Mouse (Mus musculus) CD8-positive naive resting alpha-beta T cell, adult 57 days (primary cell): ENCODE measurements around the gene Gm49425. TPM values are rescaled to one million over a fixed set of nuclear protein-coding genes. Genes with fewer than 3 reads are reported as not detected.

Experiments
- total RNA-seq: library from RNA; stranded (reverse); gene quantifications from one replicate; pipeline ENCODE4 v1.2.4, GENCODE M21; 2023

Gene Gm49425
- total RNA-seq: not detected

GRCm38 (mm10) chr15:101517161-101517560 lies at the start of gene Gm49425:
Gene Gm49425 (minus strand): TSS chr15:101517261.

GRCm38 (mm10) chr15:101562850-101563249 lies 45.8 kb upstream of the Gm49425 start, which contains the start of gene Krt90:
Gene Krt90 (minus strand): TSS chr15:101562950.

GRCm38 (mm10) chr15:101550567-101550966 lies 33.5 kb upstream of the Gm49425 start, which contains the start of gene Krt82:
Gene Krt82 (minus strand): TSS chr15:101550667.

GRCm38 (mm10) chr15:101532720-101533119 lies 15.7 kb upstream of the Gm49425 start, which contains the start of gene Krt84:
Gene Krt84 (minus strand): TSS chr15:101532820.

GRCm38 (mm10) chr15:101491431-101491830 lies 25.6 kb downstream of the Gm49425 start, which contains the start of gene Krt83:
Gene Krt83 (minus strand): TSS chr15:101491512.

GRCm38 (mm10) chr15:101472952-101473528 lies 44.0 kb downstream of the Gm49425 start, which contains the start of gene Krt86:
Gene Krt86 (plus strand): TSS chr15:101473478.

Other genes with a start within 250 kb of the Gm49425 start
- 74.8 TPM for gene Atg101, start 233.0 kb downstream of the Gm49425 start, total RNA-seq
- 2.3 TPM for gene 6030408B16Rik, start 224.0 kb downstream of the Gm49425 start, total RNA-seq
- gene Krt80, start 147.1 kb downstream of the Gm49425 start, total RNA-seq: 1.3 TPM
- gene Krt7, start 106.2 kb downstream of the Gm49425 start, total RNA-seq: not detected
- gene Krt87, start 78.5 kb downstream of the Gm49425 start, total RNA-seq: not detected
- not detected for gene Krt88, start 69.5 kb downstream of the Gm49425 start, total RNA-seq
- gene Krt81, start 53.5 kb downstream of the Gm49425 start, total RNA-seq: not detected
- gene Krt86, start 43.8 kb downstream of the Gm49425 start, total RNA-seq: not detected
- not detected for gene Krt83, start 25.7 kb downstream of the Gm49425 start, total RNA-seq
- not detected for gene Krt84, start 15.6 kb upstream of the Gm49425 start, total RNA-seq
- gene Krt82, start 33.4 kb upstream of the Gm49425 start, total RNA-seq: not detected
- gene Krt90, start 45.7 kb upstream of the Gm49425 start, total RNA-seq: not detected
- gene Krt75, start 56.6 kb upstream of the Gm49425 start, total RNA-seq: not detected
- gene Gm5414, start 110.9 kb upstream of the Gm49425 start, total RNA-seq: not detected
- gene Gm5478, start 130.1 kb upstream of the Gm49425 start, total RNA-seq: not detected
- gene Krt6b, start 163.0 kb upstream of the Gm49425 start, total RNA-seq: not detected
- not detected for gene Krt6a, start 177.0 kb upstream of the Gm49425 start, total RNA-seq
- gene Krt5, start 195.6 kb upstream of the Gm49425 start, total RNA-seq: not detected
- not detected for gene Krt71, start 225.8 kb upstream of the Gm49425 start, total RNA-seq